Mouse (Mus musculus): Measurements from ENCODE around the gene Zcchc10.
"Not testable (repeated sequence)": the region's sequence is repeated elsewhere in the genome, so short reads cannot be mapped to it uniquely, and the experiment has no call there.

GRCm38 (mm10) chr11:53290187-53290586, 34.3 kb upstream of the Zcchc10 start:
- TF ChIP-seq CTCF, EP300 (IDR thresholded peaks at IDR 0.05): not testable (repeated sequence)
